Mouse (Mus musculus) brain, embryonic 14.5 days (tissue): Measurements from ENCODE around the gene Uba3. TPM values are rescaled to one million over a fixed set of nuclear protein-coding genes. Genes with fewer than 3 reads are reported as not detected.

Experiments used
- DNase-seq: peaks from one replicate; pipeline ENCODE4 v3.0.0-alpha.2; 2011; ENCODE audit warnings: low read depth
- CTCF ChIP-seq: fragments of 200-500 bp; IDR thresholded peaks from 2 replicates; pipeline ENCODE4 v1.5.1; 2012; ENCODE audit warnings: inconsistent platforms, mild to moderate bottlenecking, moderate library complexity, borderline replicate concordance; ENCODE audit not compliant: insufficient read depth, insufficient read length; ENCODE audit errors: extremely low read depth
- POLR2A ChIP-seq: fragments of 200-500 bp; IDR thresholded peaks from 2 replicates; pipeline ENCODE4 v1.6.1; 2012; ENCODE audit warnings: mild to moderate bottlenecking, inconsistent platforms, borderline replicate concordance; ENCODE audit not compliant: poor library complexity, insufficient read depth, insufficient read length, severe bottlenecking; ENCODE audit errors: extremely low read depth
- polyA plus RNA-seq: library from polyadenylated mRNA; depleted of rRNA; stranded (reverse); fragments of >200 nt; gene quantifications from 2 replicates; pipeline ENCODE4 v1.2.3, GENCODE M21; 2012

The Uba3 gene
- polyA plus RNA-seq, 1 experiment = 71.3 TPM

DNA sequence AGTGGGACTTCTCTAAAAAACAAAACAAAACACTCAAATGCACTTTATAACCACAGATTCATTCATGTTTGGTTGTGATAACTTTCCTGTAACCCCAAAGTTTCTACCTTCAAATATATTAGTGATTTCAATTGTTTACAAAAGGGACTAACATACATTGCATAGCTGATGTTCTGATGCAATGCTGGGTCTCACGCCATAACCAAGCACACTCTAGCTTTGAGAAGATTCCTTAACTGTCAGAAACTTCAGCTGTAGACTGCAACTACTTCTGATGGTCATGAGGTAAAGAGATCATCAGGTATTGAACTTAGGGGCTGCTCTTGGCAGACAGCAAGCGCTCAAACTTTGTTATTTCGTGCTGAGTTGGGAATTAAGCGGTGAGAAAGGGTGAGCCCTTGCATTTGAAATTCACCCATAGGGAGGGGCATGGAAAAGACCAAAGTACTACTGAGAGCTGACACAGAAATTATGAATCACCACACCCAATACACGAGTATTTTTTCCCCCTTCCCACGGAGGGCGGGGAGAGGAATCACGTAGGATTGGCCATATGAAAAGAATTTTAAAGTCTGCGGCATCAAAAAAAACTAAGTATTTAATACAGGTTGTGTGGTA is 1.1 kb downstream of the Uba3 start:
- DNase-seq = no peak

DNA sequence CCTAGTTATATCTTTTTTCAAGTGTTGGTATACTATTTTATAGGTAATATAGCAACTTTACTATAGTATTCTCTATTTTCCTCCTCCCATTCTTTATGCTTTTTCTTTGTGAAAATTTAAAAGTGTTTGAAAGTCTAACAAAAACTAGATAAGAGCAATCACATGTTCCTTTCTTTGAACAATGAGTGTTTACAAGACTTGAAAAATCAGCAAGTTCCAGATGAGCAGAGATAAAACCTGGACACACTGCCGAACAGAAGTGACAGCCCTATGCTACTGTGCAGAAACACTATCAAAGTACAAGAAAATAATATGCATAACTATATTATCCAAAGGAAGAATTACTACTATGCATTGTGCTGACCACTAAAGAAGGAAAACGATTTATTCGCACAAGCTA is 3.0 kb downstream of the Uba3 start:
- TF ChIP-seq CTCF (no peak), POLR2A (no peak)
- DNase-seq = no peak

More for the DNA sequence above, 1.1 kb downstream of the Uba3 start:
- no peak for TF ChIP-seq POLR2A
- no peak for TF ChIP-seq CTCF

DNA sequence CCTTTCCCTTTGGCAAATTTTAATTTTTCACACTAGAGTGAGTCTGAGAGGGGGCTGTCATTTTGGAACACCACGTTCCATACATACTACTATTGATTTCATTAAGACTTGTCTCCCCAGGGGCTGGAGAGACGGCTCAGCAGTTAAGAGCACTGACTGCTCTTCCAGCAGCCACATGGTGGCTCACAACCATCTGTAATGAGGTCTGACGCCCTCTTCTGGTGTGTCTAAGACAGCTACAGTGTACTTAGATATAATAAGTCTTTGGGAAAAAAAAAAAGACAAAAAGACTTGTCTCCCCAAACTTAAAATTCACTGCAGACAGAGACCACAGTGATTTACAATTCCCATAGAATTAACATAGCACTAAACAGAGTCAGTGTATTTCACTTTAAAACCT is 5.0 kb downstream of the Uba3 start:
- TF ChIP-seq POLR2A (no peak), CTCF (no peak)
- no peak for DNase-seq

DNA sequence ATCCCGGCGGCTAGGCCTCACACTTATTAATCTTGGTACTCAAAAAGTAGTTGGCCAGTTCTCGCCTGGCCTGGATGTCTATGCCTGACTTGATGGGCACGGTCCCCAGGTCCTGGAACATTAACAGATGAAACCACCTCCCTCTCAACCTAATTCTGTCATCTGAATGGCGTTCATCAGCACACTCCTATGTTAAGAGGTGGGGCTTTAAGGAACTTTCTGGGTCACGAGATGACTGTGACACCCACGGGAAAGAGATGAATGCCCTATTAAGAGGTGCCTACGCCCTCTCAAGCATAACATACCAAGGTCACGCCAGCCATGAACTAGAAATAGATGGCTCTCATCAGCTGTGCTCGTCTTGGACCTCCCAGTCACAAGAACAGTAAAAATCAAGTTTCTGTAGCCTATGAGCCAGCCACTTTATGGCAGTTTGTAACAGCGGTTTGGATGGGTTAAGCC is 26.0 kb downstream of the Uba3 start:
- TF ChIP-seq CTCF (no peak), POLR2A (no peak)

DNA sequence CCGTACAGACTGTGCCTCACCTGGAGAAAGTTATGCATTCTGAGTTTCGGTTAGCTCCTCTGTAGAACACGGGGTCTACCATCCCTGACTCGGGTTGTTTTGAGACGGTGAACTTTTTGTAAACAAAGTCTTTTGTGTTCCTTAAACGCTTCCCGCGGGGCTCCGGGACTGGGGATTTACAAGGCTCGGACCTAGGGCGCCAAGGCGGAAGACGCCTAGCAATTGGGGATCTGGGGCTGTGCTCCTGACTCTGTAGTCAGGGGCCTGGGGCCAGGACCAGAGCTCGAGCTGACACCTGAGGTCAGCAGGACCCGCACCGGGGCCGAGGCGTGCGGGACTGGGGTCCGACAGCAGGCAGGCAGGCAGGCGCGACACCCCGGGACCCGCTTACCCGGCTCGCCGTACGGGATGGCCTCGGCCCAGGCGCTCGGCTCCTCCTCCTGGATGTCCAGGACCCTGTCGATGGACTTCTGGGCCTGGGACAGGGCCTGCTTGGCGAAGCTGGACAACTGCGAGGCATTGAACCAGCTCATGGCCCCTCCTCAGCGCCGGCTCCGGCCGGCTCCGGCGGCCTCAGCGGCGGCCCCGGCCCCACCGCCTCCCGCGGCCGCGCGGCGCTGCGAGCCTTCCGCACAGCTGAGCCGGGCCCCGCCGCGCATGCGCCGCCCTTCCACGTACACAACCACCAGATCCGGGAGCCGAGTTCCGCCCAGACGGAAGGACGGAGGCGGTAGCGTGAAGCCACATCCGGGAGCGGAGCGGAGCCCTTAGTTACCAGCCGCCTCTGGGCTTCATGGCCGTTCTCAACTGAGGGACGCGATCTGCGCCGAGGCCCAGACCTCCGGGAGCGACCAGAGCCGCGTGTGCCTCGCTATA is 26.7 kb downstream of the Uba3 start, which contains the start of gene Tmf1:
Tmf1 (minus strand) TSS at position 632 of the 876 bp plus-strand sequence.
- peak; percentile 98 for DNase-seq
- TF ChIP-seq POLR2A = peak; percentile 80
- TF ChIP-seq CTCF = no peak

More for the DNA sequence above, 26.0 kb downstream of the Uba3 start:
- no peak for DNase-seq

DNA sequence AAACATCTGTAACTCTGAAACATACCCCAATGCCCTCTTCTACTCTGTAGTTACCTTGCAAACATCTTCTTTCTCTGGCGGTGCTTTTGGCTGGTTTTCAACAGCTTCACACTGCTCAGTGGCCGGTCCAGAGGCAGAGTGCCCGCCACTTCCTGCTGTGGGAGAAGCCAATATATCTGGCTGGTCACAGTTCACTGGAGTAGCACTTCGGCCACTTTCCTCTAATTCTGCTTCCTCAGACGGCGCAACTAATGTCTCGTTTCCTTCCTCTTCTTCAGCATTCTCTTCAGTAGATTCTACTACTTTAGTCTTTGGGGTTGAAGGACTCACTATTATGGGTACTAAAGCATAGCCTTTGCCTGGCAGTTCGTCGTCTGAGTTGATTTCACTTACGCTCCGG is 29.7 kb downstream of the Uba3 start:
- DNase-seq = no peak
- TF ChIP-seq CTCF = no peak
- TF ChIP-seq POLR2A = no peak

DNA sequence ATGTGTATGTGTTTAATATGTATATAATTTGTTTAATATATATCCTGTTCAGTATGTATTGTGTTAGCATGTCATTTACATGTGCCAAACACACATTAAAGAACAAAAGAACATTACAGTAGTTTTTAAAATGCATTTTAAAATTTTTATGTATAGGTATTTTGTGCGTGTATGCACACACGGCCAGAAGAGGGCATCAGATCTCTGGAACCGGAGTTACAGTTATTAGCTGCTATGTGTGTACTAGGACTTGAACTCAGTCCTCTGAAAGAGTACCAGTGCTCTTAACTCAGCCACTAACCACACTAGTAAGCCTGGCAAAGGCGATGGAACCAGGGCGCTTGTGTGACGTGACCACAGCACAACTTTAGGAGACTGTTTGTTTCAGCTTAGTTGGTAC is 55.3 kb downstream of the Uba3 start:
- TF ChIP-seq POLR2A (no peak), CTCF (no peak)
- DNase-seq = no peak

DNA sequence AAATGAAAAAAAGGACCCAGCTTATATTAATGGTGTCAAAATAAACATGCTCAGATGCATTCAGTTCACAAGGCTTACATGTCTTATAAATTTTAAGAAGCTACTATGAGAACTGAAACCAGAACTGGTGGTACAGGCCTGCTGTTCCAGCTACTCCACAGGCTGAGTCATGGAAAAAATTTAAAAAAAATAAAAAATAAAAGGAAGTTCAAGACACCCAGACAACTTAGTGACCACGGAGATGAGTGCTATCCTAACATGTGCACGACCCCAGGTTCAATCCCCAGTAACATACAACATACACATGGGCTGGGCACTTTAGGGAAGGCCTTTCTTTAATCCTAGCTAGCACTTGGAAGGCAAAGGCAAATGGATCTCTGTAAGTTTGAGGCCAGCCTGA is 55.7 kb downstream of the Uba3 start:
- TF ChIP-seq POLR2A (no peak), CTCF (no peak)
- DNase-seq = no peak

DNA sequence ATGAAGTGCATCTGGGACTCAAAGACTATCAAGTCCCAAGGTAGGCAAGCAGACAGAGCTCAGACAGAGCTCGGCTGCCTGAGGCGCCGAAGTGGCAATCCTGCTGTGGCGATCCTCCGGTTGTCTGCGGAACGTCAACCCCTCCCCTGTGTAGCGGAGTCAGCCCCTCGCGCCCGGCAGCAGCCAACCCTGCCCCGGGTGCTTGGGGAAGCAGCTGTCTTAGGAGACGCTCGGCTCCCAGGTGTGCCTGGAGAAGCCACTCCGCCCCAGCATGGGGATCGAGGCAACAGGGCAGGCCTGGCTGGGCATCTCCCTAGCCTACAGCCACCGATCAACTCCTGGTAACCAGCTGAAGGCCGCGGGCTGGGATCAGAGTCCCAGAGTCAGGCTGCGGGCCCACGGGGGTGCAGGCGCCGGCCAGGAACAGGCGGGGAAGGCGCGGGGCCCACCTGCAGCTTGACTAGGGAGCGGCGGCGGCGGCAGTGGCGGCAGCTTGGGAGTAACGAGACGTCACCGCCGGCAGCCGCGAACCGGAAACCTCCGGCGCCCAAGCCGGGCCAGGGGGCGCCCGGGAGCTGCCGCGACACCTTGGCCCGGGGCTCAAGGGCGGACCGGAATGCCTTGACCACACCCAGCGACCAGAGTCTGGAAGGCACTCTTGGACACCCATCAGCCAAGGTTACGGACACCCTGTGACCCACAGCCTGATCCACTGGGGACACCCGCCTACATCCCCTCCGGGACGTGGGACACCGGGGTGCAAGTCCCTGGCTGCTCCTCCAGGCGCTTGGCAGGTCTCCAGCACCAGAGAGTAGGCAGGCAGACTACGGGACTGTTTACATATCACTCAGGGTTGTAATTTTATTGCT is 56.8 kb downstream of the Uba3 start, which contains the start of gene Eogt:
Eogt (minus strand) TSS at position 800 of the 869 bp plus-strand sequence.
- DNase-seq = peak; percentile 74
- TF ChIP-seq CTCF (0 out of 2 replicates have a peak, but pooled peaks have one; percentile 14), POLR2A (0 out of 2 replicates have a peak, but pooled peaks have one; percentile 7)

DNA sequence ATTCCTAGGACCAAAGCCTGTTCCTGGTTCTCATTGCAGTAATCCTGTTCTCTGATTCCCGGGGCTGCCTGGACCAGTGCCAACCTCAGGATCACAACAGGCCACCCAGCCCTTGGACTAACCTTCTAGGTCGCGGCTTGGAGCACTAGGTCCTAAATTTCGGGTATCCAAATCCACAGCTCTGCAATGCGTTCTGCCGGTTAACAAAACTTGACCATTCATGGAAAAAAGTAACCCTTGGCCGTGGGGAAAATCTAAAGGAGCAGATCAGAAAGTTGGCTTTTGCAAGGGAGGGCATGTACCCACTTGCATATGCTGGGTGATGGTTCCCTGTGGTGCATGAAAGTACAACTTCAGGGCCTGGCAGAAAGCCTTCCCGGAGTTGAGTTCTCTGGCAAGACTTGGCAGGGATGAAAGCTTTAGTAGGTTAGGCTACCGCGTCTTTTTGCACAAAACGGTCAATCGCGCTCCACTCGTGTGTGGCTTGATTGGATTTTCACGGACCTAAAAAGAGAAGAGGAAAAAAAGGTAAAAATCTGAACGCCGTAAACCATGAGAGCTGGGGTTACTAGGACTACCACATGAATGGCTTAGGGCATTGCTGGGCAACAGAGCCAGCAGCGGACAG is 57.6 kb downstream of the Uba3 start:
- peak; percentile 75 for DNase-seq
- no peak for TF ChIP-seq CTCF
- no peak for TF ChIP-seq POLR2A
